Mouse (Mus musculus) T-cell, adult 2 months (primary cell): ENCODE results near the gene Cd276.

Experiments used
- DNase-seq: peaks from one replicate; pipeline ENCODE4 v3.0.0; 2022; ENCODE audit warnings: low spot score

Cd276 gene

GRCm38 (mm10) chr9:58510452-58510851 lies 44.8 kb downstream of the Cd276 start:
- no peak for DNase-seq

DNA sequence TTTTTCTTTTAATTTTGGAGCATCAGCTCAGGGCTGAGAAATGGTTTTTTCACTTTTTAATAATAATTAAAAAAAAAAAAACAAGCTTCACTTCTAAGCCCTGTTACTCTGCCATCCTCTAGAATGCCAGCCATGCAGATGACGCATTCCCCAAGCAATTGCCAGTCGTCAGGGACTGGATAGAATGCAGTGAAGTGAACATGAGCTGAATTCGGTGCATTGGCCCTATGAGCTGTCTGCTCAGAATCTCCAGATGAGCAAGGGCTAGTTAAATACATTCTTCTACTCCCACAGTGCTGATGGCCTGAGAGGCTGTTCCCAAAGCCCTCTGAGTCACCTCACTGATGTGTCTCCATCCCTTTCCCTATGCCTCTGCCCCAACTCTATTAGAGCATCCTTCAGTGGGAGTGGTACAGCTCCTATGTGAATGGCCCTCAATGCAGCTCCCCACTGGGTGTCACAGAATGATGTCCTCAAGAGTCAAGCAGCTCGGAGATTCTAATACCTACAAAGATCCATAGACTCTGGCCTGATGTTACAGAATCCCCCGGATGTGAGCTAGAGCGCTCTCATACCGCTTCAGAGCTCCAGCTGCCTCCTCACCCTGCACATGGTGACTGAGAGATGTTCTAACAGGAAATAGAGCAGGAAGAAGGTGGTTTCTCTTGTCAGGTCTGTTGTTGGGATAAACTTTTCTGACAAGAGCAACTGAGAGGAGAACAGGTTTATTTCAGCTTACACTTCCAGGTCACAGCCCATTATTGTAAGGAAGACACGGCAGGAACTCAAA lies 47.8 kb downstream of the Cd276 start:
- DNase-seq: peak; percentile 16

DNA sequence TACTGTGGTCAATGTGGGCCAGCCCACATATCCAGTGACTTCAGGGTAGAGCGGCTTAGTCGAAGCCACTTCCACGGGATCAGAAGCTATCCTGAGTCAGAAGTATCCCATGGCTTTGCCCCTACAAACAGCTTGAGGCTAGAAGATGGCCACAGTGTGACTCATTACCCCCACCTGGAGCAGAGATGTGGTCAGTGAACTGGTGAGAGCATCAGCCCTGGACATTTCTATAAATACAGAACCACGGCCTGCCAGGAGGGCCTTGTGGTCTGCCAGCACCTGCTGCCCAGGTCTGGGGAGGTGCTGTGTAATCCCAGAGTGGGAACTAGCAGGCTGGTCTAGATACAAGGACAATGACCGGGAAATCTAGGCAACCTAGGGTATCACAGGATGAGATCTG lies 54.3 kb downstream of the Cd276 start:
- DNase-seq: no peak

DNA sequence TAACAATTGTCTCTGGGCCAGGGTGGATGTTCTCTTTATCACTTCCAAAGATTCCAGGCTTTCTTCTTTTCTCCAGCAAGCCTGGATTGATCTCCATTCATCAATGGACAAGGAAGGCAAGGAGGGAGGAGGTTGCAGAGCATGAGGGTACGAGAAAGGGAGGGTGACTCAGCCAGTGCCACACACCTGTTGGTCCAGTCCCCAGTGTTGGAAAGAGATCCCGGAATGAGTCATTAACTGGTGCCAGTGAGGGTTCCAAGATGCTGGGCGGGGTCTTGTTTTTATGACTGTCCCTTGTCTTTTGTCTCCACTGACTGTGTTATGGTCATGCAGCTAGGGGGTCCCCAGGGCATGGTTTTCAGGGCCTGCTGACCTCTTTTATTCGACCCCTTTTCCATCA lies 57.3 kb downstream of the Cd276 start:
- no peak for DNase-seq

- no peak for DNase-seq
Observed at GRCm38 (mm10) chr9:58496470-58497182, 58.6 kb downstream of the Cd276 start.

- DNase-seq: no peak
Observed at GRCm38 (mm10) chr9:58495035-58495434, 60.2 kb downstream of the Cd276 start.

DNA sequence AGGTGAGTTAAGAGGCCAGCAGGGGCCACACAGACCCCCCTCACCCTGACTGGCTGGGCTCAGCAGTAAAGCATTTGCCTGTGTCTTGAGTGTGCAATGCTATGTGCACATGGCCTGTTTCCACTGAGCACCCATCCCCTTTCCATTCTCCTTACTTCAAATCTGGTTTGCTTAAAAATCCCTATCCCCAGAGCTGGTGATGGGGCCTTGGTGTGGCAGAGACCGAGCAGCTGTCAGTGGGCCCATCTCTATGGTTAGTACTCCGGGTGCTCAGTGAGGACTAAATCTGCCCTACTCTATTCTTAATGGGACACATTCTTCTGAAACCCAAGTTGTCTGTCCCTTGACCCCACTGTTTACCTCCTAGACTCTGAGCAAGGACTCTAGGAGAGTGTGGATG lies 64.8 kb downstream of the Cd276 start:
- no peak for DNase-seq

DNA sequence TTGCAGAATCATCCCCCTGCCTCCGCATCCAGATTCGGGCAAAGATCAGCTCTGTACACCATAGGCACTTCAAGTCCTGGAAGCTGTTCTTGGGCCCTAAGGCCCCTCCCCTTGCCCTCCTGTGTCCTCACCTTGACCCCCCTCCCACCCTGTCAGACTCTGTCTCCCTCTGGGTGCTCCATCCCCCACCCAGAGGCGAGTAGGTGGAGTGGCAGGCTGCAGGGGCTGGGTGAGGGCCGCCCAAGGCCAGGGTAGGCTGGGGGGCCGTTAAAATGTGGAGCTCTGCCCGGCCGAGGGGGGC lies 65.4 kb downstream of the Cd276 start:
- no peak for DNase-seq

GRCm38 (mm10) chr9:58489133-58489864 lies 65.9 kb downstream of the Cd276 start:
- DNase-seq: no peak

DNA sequence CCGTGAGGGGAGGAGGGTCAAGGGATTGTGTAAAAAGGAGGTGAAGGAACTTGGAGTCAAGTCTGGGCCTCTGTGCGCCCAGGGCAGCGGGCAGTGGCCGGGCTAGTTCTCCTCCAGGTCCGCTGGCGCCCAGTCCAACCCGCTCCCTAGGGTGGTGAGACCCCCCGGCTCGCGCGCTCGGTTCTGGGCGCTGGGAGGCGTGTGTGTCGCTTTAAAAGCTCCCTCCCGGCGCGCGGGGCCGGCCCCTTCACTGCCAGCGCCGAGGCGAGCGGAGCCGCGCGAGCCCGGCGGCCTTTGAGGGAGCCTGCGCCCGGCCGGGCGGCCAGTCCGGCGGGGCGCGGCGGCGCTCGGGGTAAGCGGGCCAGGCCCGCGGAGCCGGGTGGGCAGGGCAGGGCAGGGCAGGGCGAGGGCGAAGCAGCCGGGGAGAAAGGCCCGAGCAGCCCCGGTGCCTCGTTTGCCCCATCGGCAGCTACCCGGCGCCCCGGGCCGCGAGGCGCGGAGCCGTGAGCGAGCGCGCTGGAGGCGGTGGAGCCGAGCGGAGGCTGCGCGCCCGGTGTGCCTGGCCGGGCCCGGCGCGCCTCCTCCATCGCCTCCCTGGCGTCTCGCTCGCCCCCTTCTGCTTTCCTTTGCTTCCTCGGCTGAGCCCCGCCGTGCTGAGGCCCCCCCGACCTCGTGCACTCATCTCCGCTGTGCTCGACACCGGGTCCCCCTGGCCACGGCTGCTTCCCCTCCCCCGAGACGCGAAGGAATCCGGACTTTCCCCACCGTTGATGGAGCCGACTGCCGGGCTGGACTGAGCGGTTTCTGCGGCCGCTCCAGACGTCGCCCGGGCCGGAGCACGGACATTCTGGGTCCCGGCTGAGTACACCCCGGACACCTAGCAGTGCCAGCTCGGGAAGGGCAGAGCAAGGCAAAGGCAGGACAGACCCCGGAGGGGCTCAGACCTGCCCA lies 67.1 kb downstream of the Cd276 start, which contains the start of gene Insyn1:
Insyn1 (plus strand) TSS at position 753 of the 951 bp plus-strand sequence.
- no peak for DNase-seq

- DNase-seq: no peak
Observed at GRCm38 (mm10) chr9:58487076-58487475, 68.2 kb downstream of the Cd276 start.
